Mouse (Mus musculus): ENCODE data around the gene Icam2. TPM values are rescaled to one million over a fixed set of nuclear protein-coding genes. Genes with fewer than 3 reads are reported as not detected.
"Not testable (repeated sequence)": the region's sequence is repeated elsewhere in the genome, so short reads cannot be mapped to it uniquely, and the experiment has no call there.

Icam2 gene
- polyA plus RNA-seq, 1 experiment from 2014 or later: 65.4 TPM

- H3K27ac ChIP-seq (ENCODE audit: low read depth, low read length): no peak overlapping the region
- no peak overlapping the region for H3K4me3 ChIP-seq (ENCODE audit: low read length)
- H3K9ac ChIP-seq (ENCODE audit: low read depth, low read length): no peak overlapping the region
- 33% methylated on average over 6 of the region's 6 CpGs for WGBS
- H3K9me3 ChIP-seq (ENCODE audit: control insufficient read depth, low read length): no peaks in the 10 kb centered on the region
- H3K36me3 ChIP-seq (ENCODE audit: control insufficient read depth, insufficient read depth, low read length): no peaks in the 10 kb centered on the region
- no peak for ATAC-seq (ENCODE audit: low FRiP score, low TSS enrichment)
- no peak overlapping the region for H3K4me2 ChIP-seq (replicated peaks; ENCODE audit: low read depth, low read length)
- 0 out of 2 replicates have a peak, but pooled peaks cover 3% of the 10 kb centered on the region for H3K4me1 ChIP-seq (ENCODE audit: control insufficient read depth, insufficient read depth, low read length)
- no peaks in the 10 kb centered on the region for H3K27me3 ChIP-seq (ENCODE audit: control insufficient read depth, insufficient read depth, low read length)
These were observed 43.0 kb downstream of the Icam2 start for GRCm38 (mm10) chr11:106344910-106345309.

- Histone ChIP-seq H3K9ac (ENCODE audit: low read depth, low read length) (no peak overlapping the region), H3K36me3 (ENCODE audit: control insufficient read depth, insufficient read depth, low read length) (no peaks in the 10 kb centered on the region), H3K4me2 (replicated peaks; ENCODE audit: low read depth, low read length) (no peak overlapping the region), H3K9me3 (ENCODE audit: control insufficient read depth, low read length) (no peaks in the 10 kb centered on the region), H3K4me3 (ENCODE audit: low read length) (no peak overlapping the region), H3K27me3 (ENCODE audit: control insufficient read depth, insufficient read depth, low read length) (no peaks in the 10 kb centered on the region), H3K4me1 (ENCODE audit: control insufficient read depth, insufficient read depth, low read length) (0 out of 2 replicates have a peak, but pooled peaks cover 3% of the 10 kb centered on the region), H3K27ac (ENCODE audit: low read depth, low read length) (no peak overlapping the region)
- ATAC-seq (ENCODE audit: low FRiP score, low TSS enrichment): no peak
- WGBS: 77% methylated on average over 9 of the region's 9 CpGs
These were observed 46.8 kb downstream of the Icam2 start for GRCm38 (mm10) chr11:106340990-106341520.

GRCm38 (mm10) chr11:106339323-106339722, 48.6 kb downstream of the Icam2 start:
- not testable (repeated sequence) for H3K27ac ChIP-seq (ENCODE audit: low read depth, low read length); H3K27me3 ChIP-seq (ENCODE audit: control insufficient read depth, insufficient read depth, low read length); H3K4me1 ChIP-seq (ENCODE audit: control insufficient read depth, insufficient read depth, low read length); H3K4me2 ChIP-seq (replicated peaks; ENCODE audit: low read depth, low read length); H3K9me3 ChIP-seq (ENCODE audit: control insufficient read depth, low read length); H3K9ac ChIP-seq (ENCODE audit: low read depth, low read length); ATAC-seq (ENCODE audit: low FRiP score, low TSS enrichment); H3K36me3 ChIP-seq (ENCODE audit: control insufficient read depth, insufficient read depth, low read length); H3K4me3 ChIP-seq (ENCODE audit: low read length)
- 80% methylated on average over 4 of the region's 4 CpGs for WGBS

GRCm38 (mm10) chr11:106338870-106339269, 49.0 kb downstream of the Icam2 start:
- Histone ChIP-seq H3K27ac (ENCODE audit: low read depth, low read length) (no peak overlapping the region), H3K4me2 (replicated peaks; ENCODE audit: low read depth, low read length) (no peak overlapping the region), H3K9ac (ENCODE audit: low read depth, low read length) (no peak overlapping the region), H3K4me3 (ENCODE audit: low read length) (no peak overlapping the region), H3K27me3 (ENCODE audit: control insufficient read depth, insufficient read depth, low read length) (no peaks in the 10 kb centered on the region), H3K4me1 (ENCODE audit: control insufficient read depth, insufficient read depth, low read length) (0 out of 2 replicates have a peak, but pooled peaks cover 5% of the 10 kb centered on the region), H3K36me3 (ENCODE audit: control insufficient read depth, insufficient read depth, low read length) (no peaks in the 10 kb centered on the region), H3K9me3 (ENCODE audit: control insufficient read depth, low read length) (no peaks in the 10 kb centered on the region)
- no peak for ATAC-seq (ENCODE audit: low FRiP score, low TSS enrichment)
- WGBS: 79% methylated on average over 7 of the region's 7 CpGs

- H3K4me2 ChIP-seq (replicated peaks; ENCODE audit: low read depth, low read length): no peak overlapping the region
- H3K9ac ChIP-seq (ENCODE audit: low read depth, low read length): no peak overlapping the region
- H3K36me3 ChIP-seq (ENCODE audit: control insufficient read depth, insufficient read depth, low read length): no peaks in the 10 kb centered on the region
- H3K27ac ChIP-seq (ENCODE audit: low read depth, low read length): no peak overlapping the region
- H3K27me3 ChIP-seq (ENCODE audit: control insufficient read depth, insufficient read depth, low read length): no peaks in the 10 kb centered on the region
- H3K4me3 ChIP-seq (ENCODE audit: low read length): no peak overlapping the region
- H3K4me1 ChIP-seq (ENCODE audit: control insufficient read depth, insufficient read depth, low read length): 0 out of 2 replicates have a peak, but pooled peaks cover 5% of the 10 kb centered on the region
- H3K9me3 ChIP-seq (ENCODE audit: control insufficient read depth, low read length): no peaks in the 10 kb centered on the region
- WGBS: 81% methylated on average over 5 of the region's 5 CpGs
- no peak for ATAC-seq (ENCODE audit: low FRiP score, low TSS enrichment)
These were observed 49.8 kb downstream of the Icam2 start for GRCm38 (mm10) chr11:106338029-106338428.

- no peaks in the 10 kb centered on the region for H3K27me3 ChIP-seq (ENCODE audit: control insufficient read depth, insufficient read depth, low read length)
- no peak overlapping the region for H3K27ac ChIP-seq (ENCODE audit: low read depth, low read length)
- no peak overlapping the region for H3K4me2 ChIP-seq (replicated peaks; ENCODE audit: low read depth, low read length)
- H3K36me3 ChIP-seq (ENCODE audit: control insufficient read depth, insufficient read depth, low read length): no peaks in the 10 kb centered on the region
- peak; percentile 74 for ATAC-seq (ENCODE audit: low FRiP score, low TSS enrichment)
- H3K9me3 ChIP-seq (ENCODE audit: control insufficient read depth, low read length): no peaks in the 10 kb centered on the region
- no peak overlapping the region for H3K4me3 ChIP-seq (ENCODE audit: low read length)
- 6% methylated on average over 2 of the region's 2 CpGs for WGBS
- no peak overlapping the region for H3K9ac ChIP-seq (ENCODE audit: low read depth, low read length)
- H3K4me1 ChIP-seq (ENCODE audit: control insufficient read depth, insufficient read depth, low read length): peaks cover 3% of the 10 kb centered on the region; the same call in 1 of the 2 replicates
These were observed 53.8 kb downstream of the Icam2 start for GRCm38 (mm10) chr11:106334066-106334465.

GRCm38 (mm10) chr11:106332458-106332857, 55.4 kb downstream of the Icam2 start:
- no peak for ATAC-seq (ENCODE audit: low FRiP score, low TSS enrichment)

GRCm38 (mm10) chr11:106329682-106330081, 58.2 kb downstream of the Icam2 start:
- no peaks in the 10 kb centered on the region for H3K27me3 ChIP-seq (ENCODE audit: control insufficient read depth, insufficient read depth, low read length)
- H3K36me3 ChIP-seq (ENCODE audit: control insufficient read depth, insufficient read depth, low read length): no peaks in the 10 kb centered on the region
- H3K27ac ChIP-seq (ENCODE audit: low read depth, low read length): no peak overlapping the region
- no peak overlapping the region for H3K4me2 ChIP-seq (replicated peaks; ENCODE audit: low read depth, low read length)
- H3K4me3 ChIP-seq (ENCODE audit: low read length): no peak overlapping the region
- 52% methylated on average over 7 of the region's 7 CpGs for WGBS
- no peaks in the 10 kb centered on the region for H3K9me3 ChIP-seq (ENCODE audit: control insufficient read depth, low read length)
- ATAC-seq (ENCODE audit: low FRiP score, low TSS enrichment): no peak
- no peak overlapping the region for H3K9ac ChIP-seq (ENCODE audit: low read depth, low read length)
- H3K4me1 ChIP-seq (ENCODE audit: control insufficient read depth, insufficient read depth, low read length): peaks cover 9% of the 10 kb centered on the region

More at GRCm38 (mm10) chr11:106332458-106332857, 55.4 kb downstream of the Icam2 start:
- Histone ChIP-seq H3K36me3 (ENCODE audit: control insufficient read depth, insufficient read depth, low read length) (no peaks in the 10 kb centered on the region), H3K9ac (ENCODE audit: low read depth, low read length) (no peak overlapping the region), H3K27me3 (ENCODE audit: control insufficient read depth, insufficient read depth, low read length) (no peaks in the 10 kb centered on the region), H3K4me3 (ENCODE audit: low read length) (no peak overlapping the region), H3K4me2 (replicated peaks; ENCODE audit: low read depth, low read length) (no peak overlapping the region), H3K9me3 (ENCODE audit: control insufficient read depth, low read length) (no peaks in the 10 kb centered on the region), H3K27ac (ENCODE audit: low read depth, low read length) (no peak overlapping the region), H3K4me1 (ENCODE audit: control insufficient read depth, insufficient read depth, low read length) (peaks cover 3% of the 10 kb centered on the region; the same call in 1 of the 2 replicates)
- 57% methylated on average over 4 of the region's 4 CpGs for WGBS

DNA sequence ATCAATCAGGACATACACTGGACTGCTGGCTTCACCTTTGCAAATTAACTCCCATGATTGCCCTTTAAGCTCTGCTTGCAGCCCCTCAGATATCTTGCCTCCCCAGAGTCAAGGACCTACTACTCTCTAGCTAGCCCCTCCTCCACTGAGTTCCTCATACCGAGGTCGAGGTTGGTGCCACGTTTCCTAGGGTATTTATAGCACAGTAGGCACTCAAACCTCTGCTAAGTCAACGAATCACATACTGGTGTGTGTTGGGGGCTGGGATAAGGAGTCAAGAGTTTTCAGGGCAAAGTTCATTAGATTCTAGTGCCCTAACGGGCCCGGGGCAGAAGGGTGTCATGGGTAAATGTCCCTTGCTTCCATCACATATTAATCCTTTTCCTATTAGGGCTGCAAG, 58.7 kb downstream of the Icam2 start:
- no peak overlapping the region for H3K4me3 ChIP-seq (ENCODE audit: low read length)
- 62% methylated on average over 6 of the region's 6 CpGs for WGBS

More for the DNA sequence above, 58.7 kb downstream of the Icam2 start:
- H3K4me1 ChIP-seq (ENCODE audit: control insufficient read depth, insufficient read depth, low read length): peaks cover 14% of the 10 kb centered on the region
- no peaks in the 10 kb centered on the region for H3K9me3 ChIP-seq (ENCODE audit: control insufficient read depth, low read length)
- no peak overlapping the region for H3K4me2 ChIP-seq (replicated peaks; ENCODE audit: low read depth, low read length)
- no peaks in the 10 kb centered on the region for H3K27me3 ChIP-seq (ENCODE audit: control insufficient read depth, insufficient read depth, low read length)
- H3K9ac ChIP-seq (ENCODE audit: low read depth, low read length): no peak overlapping the region
- no peak for ATAC-seq (ENCODE audit: low FRiP score, low TSS enrichment)
- no peaks in the 10 kb centered on the region for H3K36me3 ChIP-seq (ENCODE audit: control insufficient read depth, insufficient read depth, low read length)
- no peak overlapping the region for H3K27ac ChIP-seq (ENCODE audit: low read depth, low read length)
